Mouse (Mus musculus) G1E (cell line): ENCODE results near the gene Erg. TPM values are rescaled to one million over a fixed set of nuclear protein-coding genes. Genes with fewer than 3 reads are reported as not detected.

Source experiments
- ATAC-seq: 2 replicates; pipeline ENCODE4 v1.8.0; 2016; ENCODE audit warnings: mild to moderate bottlenecking; ENCODE audit not compliant: insufficient number of reproducible peaks, poor library complexity, low FRiP score, severe bottlenecking; ENCODE audit errors: extremely low read depth
- DNase-seq: peaks from one replicate; pipeline ENCODE4 v3.0.0; 2012; ENCODE audit warnings: low spot score
- H3K27me3 ChIP-seq: 2 replicates; pipeline ENCODE4 v1.6.1; 2012; ENCODE audit warnings: mild to moderate bottlenecking, low read length, inconsistent platforms; ENCODE audit not compliant: insufficient read depth
- H3K36me3 ChIP-seq: replicated peaks from 2 replicates; pipeline ENCODE3; 2012; ENCODE audit warnings: mild to moderate bottlenecking, inconsistent platforms
- H3K4me1 ChIP-seq: 2 replicates; pipeline ENCODE4 v1.6.1; 2012; ENCODE audit warnings: low read depth, low read length, inconsistent platforms, mixed read lengths; ENCODE audit not compliant: insufficient read depth
- H3K4me3 ChIP-seq: 2 replicates; pipeline ENCODE4 v1.5.1; 2012; ENCODE audit warnings: low read depth, mild to moderate bottlenecking, inconsistent platforms, low read length, moderate library complexity, mixed read lengths
- H3K9me3 ChIP-seq: replicated peaks from 2 replicates; pipeline ENCODE4 v1.6.1; 2012; ENCODE audit warnings: inconsistent platforms
- CTCF ChIP-seq: IDR thresholded peaks from 2 replicates; pipeline ENCODE4 v1.5.1; 2012; ENCODE audit warnings: low read depth, low read length, inconsistent platforms, mixed read lengths
- GATA1 ChIP-seq: IDR thresholded peaks from 2 replicates; pipeline ENCODE4 v1.6.1; 2012; ENCODE audit warnings: borderline replicate concordance, low read length, inconsistent platforms, mixed read lengths
- GATA2 ChIP-seq: IDR thresholded peaks from 2 replicates; pipeline ENCODE4 v1.6.1; 2012; ENCODE audit warnings: low read depth, low read length, inconsistent platforms, borderline replicate concordance
- POLR2AphosphoS5 ChIP-seq: IDR thresholded peaks from 2 replicates; pipeline ENCODE4 v1.6.1; 2012; ENCODE audit warnings: low read depth, low read length, inconsistent platforms; ENCODE audit not compliant: insufficient replicate concordance
- TAL1 ChIP-seq: conservative IDR thresholded peaks from 2 replicates; pipeline ENCODE4 v1.6.1; 2012; ENCODE audit warnings: low read depth, low read length, inconsistent platforms, mixed read lengths
- polyA plus RNA-seq: library from polyadenylated mRNA; stranded (reverse); fragments of >175 nt; gene quantifications from 2 replicates; pipeline ENCODE4 v1.2.3, GENCODE M21; 2012
- total RNA-seq, 2 experiments: library from RNA; stranded (forward) in 1 of 2; stranded (reverse) in 1 of 2; fragments of 200-1000 nt in 1 of 2; fragments of >200 nt in 1 of 2; fragmentation: Nextera tagmentation in 1 of 2; gene quantifications; 2 replicates each; pipeline ENCODE4 v1.2.3; 2014 to 2017

The Erg gene
- total and polyA plus RNA-seq, 3 experiments: 2.0 to 17.7 (median 7.4) TPM

- no peaks in the 10 kb centered on the region for H3K36me3 ChIP-seq
- ATAC-seq: no peak
- DNase-seq: no peak
These were observed 51.2 kb downstream of the Erg start for GRCm38 (mm10) chr16:95535151-95535550.

GRCm38 (mm10) chr16:95532387-95533077 lies 53.9 kb downstream of the Erg start:
- Histone ChIP-seq H3K27me3 (no peaks in the 10 kb centered on the region), H3K4me1 (peaks cover 42% of the 10 kb centered on the region), H3K36me3 (no peaks in the 10 kb centered on the region), H3K9me3 (no peaks in the 10 kb centered on the region), H3K4me3 (no peak overlapping the region; the same call in 1 of the 2 replicates)
- DNase-seq: no peak
- ATAC-seq: no peak
- no peak for TF ChIP-seq GATA1
- no peak for TF ChIP-seq CTCF
- TF ChIP-seq POLR2AphosphoS5: no peak
- no peak for TF ChIP-seq GATA2
- no peak for TF ChIP-seq TAL1

More at GRCm38 (mm10) chr16:95535151-95535550, 51.2 kb downstream of the Erg start:
- Histone ChIP-seq H3K4me1 (peaks cover 44% of the 10 kb centered on the region), H3K9me3 (no peaks in the 10 kb centered on the region), H3K4me3 (no peak overlapping the region), H3K27me3 (peaks cover 13% of the 10 kb centered on the region)
- TF ChIP-seq GATA2 (no peak), POLR2AphosphoS5 (no peak), GATA1 (no peak), TAL1 (no peak), CTCF (no peak)

- TF ChIP-seq POLR2AphosphoS5: no peak
- TF ChIP-seq GATA1: no peak
- no peak for TF ChIP-seq GATA2
- no peak for TF ChIP-seq CTCF
- TF ChIP-seq TAL1: no peak
- ATAC-seq: no peak
These were observed 58.8 kb downstream of the Erg start for GRCm38 (mm10) chr16:95527561-95527960.

GRCm38 (mm10) chr16:95519520-95519919 lies 66.9 kb downstream of the Erg start:
- ATAC-seq: no peak
- H3K36me3 ChIP-seq: no peaks in the 10 kb centered on the region
- no peaks in the 10 kb centered on the region for H3K9me3 ChIP-seq
- peaks cover 18% of the 10 kb centered on the region for H3K4me1 ChIP-seq
- no peak for DNase-seq
- TF ChIP-seq POLR2AphosphoS5: no peak
- no peak for TF ChIP-seq GATA1
- no peak for TF ChIP-seq TAL1
- no peak for TF ChIP-seq CTCF
- TF ChIP-seq GATA2: no peak
- peaks cover 12% of the 10 kb centered on the region for H3K27me3 ChIP-seq
- H3K4me3 ChIP-seq: no peak overlapping the region

More at GRCm38 (mm10) chr16:95527561-95527960, 58.8 kb downstream of the Erg start:
- DNase-seq: no peak
- no peaks in the 10 kb centered on the region for H3K9me3 ChIP-seq
- no peak overlapping the region for H3K4me3 ChIP-seq
- no peaks in the 10 kb centered on the region for H3K27me3 ChIP-seq
- no peaks in the 10 kb centered on the region for H3K36me3 ChIP-seq
- peaks cover 16% of the 10 kb centered on the region for H3K4me1 ChIP-seq

GRCm38 (mm10) chr16:95506051-95506450 lies 80.3 kb downstream of the Erg start:
- Histone ChIP-seq H3K27me3 (0 out of 2 replicates have a peak, but pooled peaks cover 4% of the 10 kb centered on the region), H3K4me1 (peaks cover 29% of the 10 kb centered on the region), H3K9me3 (no peaks in the 10 kb centered on the region), H3K36me3 (no peaks in the 10 kb centered on the region), H3K4me3 (no peak overlapping the region)
- no peak for DNase-seq
- TF ChIP-seq GATA1 (no peak), TAL1 (no peak), POLR2AphosphoS5 (no peak), GATA2 (no peak), CTCF (no peak)
- no peak for ATAC-seq

- DNase-seq (no peak), ATAC-seq (no peak; the same call in 1 of the 2 replicates)
- peaks cover 19% of the 10 kb centered on the region for H3K4me1 ChIP-seq
- no peak for TF ChIP-seq CTCF
- TF ChIP-seq GATA2: no peak
- no peak for TF ChIP-seq POLR2AphosphoS5
- no peak for TF ChIP-seq GATA1
- TF ChIP-seq TAL1: no peak
- H3K4me3 ChIP-seq: no peak overlapping the region
- no peaks in the 10 kb centered on the region for H3K9me3 ChIP-seq
- H3K36me3 ChIP-seq: no peaks in the 10 kb centered on the region
- peaks cover 10% of the 10 kb centered on the region for H3K27me3 ChIP-seq
These were observed 89.7 kb downstream of the Erg start for GRCm38 (mm10) chr16:95496582-95497300.
